Mouse (Mus musculus) kidney, adult 9 months (tissue): Measurements from ENCODE around the gene Ptprcap.
A peak's percentile ranks its signal among the peaks of the same experiment; 100 is the strongest.

Experiments used
- DNase-seq: peaks from one replicate; pipeline ENCODE4 v3.0.0; 2022

Gene Ptprcap

DNA sequence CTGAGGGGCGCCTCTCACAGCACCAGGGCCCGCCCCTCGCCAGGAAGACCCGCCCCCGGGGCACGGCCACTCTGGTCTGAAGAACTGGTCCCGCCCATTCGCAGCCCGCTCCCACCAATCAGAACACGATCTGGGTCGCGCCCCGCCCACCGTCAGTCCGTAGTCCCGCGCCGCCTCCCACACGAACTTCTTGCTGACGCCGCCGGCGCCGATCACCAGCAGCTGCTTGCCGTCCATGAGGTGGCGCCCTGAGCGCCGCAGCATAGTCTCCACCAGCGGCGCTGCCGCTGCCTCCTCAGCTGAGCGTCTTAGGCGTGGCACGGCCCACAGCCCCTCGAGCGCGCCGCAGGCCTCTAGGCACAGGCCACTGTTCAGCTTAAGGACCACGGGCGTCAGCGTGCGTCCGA is 16.0 kb downstream of the Ptprcap start:
- DNase-seq: peak; percentile 100

- no peak for DNase-seq
Measured at GRCm38 (mm10) chr19:4169810-4170209, 16.4 kb downstream of the Ptprcap start.

DNA sequence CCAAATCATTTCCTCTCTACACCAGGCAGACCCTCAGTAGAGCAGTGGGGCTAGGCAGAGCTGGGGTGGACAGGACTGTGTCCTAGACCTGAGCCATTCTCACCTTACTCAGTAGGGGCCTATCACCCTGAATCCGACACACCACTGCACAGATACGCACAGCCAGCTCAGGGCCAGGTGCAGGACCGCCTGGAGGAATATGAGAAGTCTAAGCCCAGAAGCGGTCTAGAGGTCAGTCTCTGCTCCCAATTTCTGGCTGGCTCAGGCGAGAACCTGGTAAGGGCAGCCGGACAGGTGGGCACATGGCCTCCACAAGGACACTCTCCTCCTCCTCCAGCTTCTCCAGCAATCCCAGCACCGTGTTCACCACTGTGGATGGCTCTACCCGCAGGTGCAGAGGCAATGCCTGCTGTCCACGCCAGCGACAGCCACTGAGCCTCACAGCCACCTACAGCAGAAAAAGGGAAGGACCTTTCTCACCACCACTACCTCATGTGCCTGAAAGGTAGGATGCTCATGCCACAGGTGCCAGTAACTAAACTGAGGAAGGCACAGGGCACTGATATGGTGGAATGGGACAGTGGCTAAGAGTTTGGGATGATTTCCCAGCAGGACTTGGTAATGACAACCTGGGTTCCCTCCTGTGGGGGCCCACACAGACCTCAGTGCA is 17.5 kb downstream of the Ptprcap start:
- no peak for DNase-seq

- no peak for DNase-seq
Measured at GRCm38 (mm10) chr19:4171393-4172290, 18.2 kb downstream of the Ptprcap start.

- no peak for DNase-seq
Measured at GRCm38 (mm10) chr19:4172925-4173324, 19.5 kb downstream of the Ptprcap start.

- no peak for DNase-seq
Measured at GRCm38 (mm10) chr19:4175368-4175947, 22.1 kb downstream of the Ptprcap start, which contains the start of gene Carns1. TSS of gene Carns1 (minus strand) at chr19:4175479.

- no peak for DNase-seq
Measured at GRCm38 (mm10) chr19:4180411-4180810, 27.0 kb downstream of the Ptprcap start.

DNA sequence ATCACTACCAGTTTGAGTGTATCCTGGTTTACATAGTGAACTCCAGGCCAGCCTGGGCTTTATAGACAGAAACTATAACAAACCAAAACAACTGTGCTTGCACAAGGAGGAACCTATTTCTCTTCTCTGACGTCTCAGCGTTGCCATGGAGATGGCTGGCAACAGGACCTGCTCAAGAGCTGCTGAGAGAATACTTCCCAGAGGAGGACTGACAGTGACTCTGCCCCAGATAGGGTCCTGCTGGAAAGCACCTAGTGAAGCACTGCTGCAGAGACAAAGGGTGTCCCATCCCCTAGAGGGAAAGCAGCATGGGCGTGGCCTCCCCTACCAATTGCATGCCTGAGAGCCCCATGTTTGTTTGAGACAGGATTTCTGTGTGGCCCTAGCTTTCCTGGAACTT is 28.5 kb downstream of the Ptprcap start:
- DNase-seq: no peak

DNA sequence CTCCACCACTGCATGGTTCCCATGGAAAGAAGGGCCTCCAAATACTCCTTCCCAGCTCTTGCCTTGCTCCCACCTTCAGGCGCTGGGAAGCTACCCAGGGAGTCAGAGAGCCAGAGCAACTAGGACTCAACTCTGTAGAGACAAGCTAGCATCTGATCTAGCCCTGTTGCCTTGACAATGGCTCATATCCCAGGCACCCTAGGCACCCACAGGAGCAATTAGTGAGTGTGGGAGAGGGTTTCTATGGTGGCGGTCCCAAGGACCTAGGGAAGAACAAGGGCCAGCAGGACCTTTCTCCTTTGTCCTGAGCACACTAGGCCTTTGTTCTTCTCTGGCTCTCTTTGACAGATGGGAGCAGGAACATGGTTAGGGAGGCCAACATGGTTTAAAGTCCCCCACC is 30.3 kb downstream of the Ptprcap start:
- DNase-seq: no peak

DNA sequence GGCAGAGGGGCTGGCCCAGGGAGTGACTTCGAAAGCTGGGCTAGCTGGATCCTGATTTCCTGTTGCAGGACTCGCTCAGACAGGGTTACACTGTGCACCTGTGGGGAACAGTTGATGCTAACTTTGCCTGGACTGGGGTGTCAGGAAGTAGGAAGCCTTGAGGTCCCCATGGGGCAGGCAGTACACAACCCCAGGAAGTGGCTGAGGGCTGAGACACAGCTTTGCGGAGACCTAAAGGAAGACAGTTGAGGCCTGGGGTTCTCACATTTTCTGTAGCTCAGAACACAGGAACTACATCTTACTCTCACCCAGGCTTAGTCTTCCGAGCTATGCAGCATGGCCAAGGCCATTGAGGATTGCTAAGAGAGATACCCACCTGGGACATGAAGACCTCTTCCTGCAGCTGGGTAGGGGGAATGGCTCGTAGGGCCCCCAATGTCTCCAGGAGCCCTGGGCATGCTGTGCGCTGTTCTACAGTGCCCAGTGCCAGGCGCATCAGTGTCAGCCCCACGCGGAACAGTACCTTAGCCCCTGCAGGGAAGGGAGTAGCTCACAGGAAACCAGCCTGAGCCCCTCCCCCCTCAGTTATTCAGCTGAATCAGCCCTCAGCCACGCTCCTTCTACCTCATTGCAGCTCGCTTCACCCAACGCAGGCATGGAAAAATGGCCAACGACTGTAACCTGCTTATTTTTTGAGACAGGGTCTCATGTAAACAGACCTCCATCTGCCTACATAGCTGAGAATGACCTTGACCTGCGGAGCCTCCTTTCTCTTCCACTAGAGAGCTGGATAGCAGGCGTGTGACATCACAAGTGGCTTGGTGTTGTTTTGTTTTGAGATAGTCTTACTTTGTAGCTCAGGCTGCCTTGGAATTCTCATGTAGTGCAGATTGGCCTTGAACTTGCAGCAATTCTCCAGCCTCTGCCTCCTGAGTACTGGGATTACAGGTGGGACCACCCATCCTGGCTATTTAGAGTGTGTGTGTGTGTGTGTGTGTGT is 31.9 kb downstream of the Ptprcap start:
- DNase-seq: no peak

GRCm38 (mm10) chr19:4187303-4187702 is 33.9 kb downstream of the Ptprcap start:
- DNase-seq: no peak

- DNase-seq: no peak
Measured at GRCm38 (mm10) chr19:4189051-4189620, 35.7 kb downstream of the Ptprcap start.

DNA sequence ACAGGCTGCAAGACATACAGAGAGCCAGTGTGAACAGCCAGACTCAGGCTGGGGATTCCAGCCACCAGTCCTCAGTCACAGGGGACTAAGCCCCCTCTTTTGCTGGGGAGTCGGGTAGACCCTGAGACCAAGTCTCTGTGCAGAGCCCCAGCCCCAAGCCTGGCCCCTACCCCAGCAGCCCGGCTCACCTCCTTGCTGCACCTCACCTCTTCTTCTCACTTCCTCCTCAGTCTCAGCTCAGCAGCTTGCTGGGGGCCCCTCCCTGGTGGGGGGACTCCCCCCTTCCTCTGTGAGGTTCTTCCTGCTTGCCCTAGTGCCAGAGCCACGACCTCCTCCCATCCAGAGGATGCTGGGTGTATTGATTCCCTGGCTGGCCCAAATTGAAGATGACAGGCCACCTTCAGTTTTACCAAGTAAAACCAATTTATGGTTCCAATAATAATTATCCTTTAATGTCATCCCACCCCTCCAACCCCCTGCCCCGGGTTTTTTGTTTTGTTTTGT is 37.5 kb downstream of the Ptprcap start, which contains the start of gene Tbc1d10c:
Gene Tbc1d10c (minus strand): TSS at position 454 of the 504 bp plus-strand sequence.
- peak; percentile 49 for DNase-seq

DNA sequence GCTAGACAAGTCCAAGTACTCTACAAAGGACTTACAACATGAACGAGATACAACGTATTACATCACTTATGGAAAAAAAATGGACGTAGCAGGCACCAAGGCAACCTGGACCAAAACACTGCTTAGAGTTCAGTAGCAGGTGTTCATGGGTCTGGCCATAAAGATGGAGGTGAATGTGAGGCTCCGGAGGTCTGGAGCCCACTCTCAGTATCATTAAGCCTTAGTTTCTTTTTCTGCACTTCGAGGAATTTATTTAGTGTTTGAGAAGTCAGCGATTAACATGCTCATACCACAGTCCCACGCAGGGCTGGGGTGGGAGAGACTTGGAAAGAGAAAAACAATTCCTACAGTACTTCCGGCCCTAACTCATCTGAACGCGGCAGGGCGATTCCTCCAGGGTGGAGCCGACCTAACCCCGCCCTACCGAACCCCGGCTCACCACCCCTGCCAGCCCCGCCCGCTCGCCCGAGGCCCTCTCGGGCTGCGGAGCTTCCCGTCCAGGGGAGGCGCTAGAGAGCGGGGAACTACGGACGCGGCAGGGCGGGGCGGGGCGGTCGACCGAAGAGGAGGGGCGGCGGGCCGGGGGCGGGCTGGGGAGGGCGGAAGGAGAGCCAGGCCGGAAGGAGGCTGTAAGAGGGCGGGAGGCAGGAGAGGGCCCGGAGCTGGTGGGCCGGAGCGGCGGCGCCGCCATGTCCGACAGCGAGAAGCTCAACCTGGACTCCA is 38.3 kb downstream of the Ptprcap start, which contains the start of gene Ppp1ca:
Gene Ppp1ca (plus strand): TSS at position 538 of the 723 bp plus-strand sequence.
- peak; percentile 93 for DNase-seq

DNA sequence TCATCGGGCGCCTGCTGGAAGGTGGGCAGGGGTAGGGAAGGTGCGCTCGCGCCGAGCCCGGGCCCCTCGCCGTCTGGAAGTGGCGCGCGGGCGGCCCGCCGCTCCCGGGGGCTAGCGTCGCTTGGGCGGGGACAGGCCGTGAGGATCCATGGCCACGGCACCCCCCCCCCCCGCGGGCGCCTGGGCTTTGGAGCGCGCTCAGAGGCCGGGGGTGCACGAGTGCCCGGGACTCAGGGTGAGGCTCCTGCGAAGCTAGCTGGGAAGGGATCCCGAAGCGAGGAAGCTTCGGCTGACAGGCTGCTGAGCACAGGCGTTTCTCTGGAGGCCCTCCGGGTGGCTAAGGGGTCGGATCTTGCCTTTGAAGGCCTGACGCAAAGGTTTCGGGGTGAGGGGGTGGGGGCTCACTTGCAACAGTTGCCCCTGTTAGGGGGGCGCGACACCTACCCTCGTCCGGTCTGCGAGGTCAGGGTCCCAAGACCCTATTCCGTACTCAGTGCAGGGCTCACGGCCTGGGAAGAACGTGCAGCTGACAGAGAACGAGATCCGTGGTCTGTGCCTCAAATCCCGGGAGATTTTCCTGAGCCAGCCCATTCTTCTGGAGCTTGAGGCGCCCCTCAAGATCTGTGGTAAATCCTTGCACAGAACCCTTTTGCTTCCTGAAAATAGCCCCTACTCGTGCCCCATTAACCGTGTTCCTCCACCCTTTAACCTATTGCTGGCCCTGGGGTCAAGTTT is 39.0 kb downstream of the Ptprcap start:
- DNase-seq: no peak

DNA sequence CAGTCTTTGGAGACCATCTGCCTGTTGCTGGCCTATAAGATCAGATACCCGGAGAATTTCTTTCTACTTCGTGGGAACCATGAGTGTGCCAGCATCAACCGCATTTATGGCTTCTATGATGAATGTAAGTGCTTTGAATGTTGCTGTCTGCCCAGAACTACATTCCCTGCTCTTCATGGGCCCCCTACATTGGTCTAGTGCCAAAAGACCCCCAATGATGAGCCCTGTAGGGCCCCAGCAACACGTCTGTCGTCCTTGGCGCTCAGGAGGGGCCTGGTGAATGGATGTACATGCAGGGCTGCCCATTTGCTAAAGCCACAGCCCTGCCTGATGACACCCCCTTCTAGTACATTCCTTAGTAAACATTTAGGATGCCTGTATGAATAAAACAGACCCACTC is 39.7 kb downstream of the Ptprcap start:
- DNase-seq: no peak

DNA sequence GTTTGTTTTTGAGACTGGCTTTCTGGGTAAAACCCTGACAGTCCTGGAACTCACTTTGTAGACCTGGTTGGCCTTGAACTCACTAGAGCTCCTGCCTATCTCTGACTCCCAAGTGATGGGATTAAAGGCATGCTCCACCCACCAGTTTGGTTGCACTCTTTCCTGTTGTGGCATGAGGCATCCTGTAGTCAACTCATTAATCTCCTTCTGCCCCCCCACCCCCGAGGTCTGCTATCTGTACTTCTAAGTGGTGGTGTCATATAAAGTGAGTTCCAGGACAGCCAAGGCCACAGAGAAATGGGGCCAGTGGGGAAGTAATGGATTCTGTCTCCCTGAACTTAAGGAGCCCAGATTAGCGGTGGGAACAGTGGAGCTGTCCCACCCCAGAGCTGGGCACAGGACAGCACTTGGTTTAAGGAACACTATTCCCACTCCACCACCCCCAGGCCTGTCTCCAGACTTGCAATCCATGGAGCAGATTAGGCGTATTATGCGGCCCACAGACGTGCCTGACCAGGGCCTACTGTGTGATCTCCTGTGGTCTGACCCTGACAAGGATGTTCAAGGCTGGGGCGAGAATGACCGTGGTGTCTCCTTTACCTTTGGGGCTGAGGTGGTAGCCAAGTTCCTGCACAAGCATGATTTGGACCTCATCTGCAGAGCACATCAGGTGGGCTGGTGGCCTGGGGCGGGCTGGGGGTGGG is 40.8 kb downstream of the Ptprcap start:
- DNase-seq: no peak

GRCm38 (mm10) chr19:4194776-4195650 is 41.6 kb downstream of the Ptprcap start:
- no peak for DNase-seq

DNA sequence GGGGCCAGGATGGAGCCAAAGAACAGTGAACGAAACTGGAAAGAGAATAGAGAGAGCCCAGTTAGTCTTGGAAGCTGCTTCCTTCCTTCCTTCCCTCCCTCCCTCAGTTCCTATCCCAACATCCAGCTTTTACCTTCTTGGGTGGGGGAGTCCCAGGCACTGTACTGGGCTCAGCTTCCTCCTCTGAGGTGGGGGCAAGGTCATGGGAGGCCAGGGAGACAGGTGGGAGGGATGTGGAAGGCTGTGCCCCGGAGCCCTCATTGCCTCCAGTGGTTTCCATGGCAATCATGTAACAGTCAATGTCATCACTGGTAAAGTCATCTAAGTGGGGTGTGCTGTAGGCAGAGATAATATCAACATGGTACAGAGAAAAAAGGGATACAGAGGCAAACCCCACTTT is 42.6 kb downstream of the Ptprcap start:
- no peak for DNase-seq
